Mouse (Mus musculus): ENCODE data around the gene Orc3.
"Not testable (repeated sequence)": the region's sequence is repeated elsewhere in the genome, so short reads cannot be mapped to it uniquely, and the experiment has no call there.

The Orc3 gene

GRCm38 (mm10) chr4:34581990-34582389 is 32.8 kb downstream of the Orc3 start:
- no peak for DNase-seq

GRCm38 (mm10) chr4:34581489-34581888 is 33.3 kb downstream of the Orc3 start:
- not testable (repeated sequence) for DNase-seq

DNA sequence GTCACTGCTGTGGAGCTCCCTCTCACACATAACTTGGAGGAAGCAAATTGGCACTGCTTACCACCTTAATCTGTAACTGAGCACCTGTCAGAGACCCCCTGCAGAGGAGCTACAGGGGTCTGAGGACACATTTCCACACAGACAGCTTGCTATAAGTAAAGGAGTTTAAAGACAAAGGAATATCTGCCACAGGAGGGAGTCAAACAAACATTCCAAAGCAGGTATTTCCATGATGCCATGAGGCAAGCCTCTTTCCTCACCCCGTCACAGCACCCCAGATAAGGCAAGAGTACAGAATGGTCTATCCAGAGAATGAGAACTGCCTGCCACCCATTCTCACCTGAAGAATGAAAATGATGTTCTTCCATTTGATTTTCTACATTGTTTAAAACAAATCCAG is 35.5 kb downstream of the Orc3 start:
- DNase-seq = no peak

DNA sequence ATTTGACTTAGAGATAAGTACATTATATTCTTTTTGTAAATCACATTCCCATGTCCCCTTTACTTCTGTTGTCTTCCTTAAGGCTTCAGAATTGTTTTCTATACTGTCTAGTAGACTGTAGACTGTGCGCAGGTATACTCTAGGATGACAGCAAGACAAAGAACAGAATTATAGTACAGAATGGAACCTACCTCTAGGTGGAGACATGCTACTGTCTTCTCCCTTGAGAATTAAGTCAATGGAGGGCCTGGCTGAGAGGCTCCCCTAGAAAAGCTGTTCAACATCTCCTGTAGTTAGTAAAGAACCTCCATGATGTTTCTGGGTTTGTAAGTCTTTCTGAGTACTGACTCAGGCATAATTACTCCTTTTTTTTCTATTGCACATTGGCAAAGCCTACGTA is 37.7 kb downstream of the Orc3 start:
- DNase-seq = no peak

DNA sequence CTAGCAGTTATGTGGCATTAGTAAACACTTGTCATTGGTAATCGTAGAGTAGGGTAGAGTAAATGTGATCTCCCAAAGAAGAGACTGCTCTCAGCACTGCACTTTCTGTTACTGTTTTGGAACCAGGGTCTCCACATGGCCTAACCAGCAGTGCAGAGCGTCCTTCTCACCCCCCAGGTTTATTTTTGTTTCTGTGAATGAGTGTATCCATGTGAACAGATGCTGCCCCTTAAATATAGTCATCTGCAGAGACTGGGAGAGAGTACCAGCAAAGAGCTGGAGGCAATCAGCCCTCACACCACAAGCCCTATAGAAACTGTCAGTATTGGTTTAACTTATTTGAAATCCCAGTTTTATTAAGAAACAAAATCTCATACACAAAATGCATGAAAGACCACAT is 41.9 kb downstream of the Orc3 start:
- DNase-seq = no peak

DNA sequence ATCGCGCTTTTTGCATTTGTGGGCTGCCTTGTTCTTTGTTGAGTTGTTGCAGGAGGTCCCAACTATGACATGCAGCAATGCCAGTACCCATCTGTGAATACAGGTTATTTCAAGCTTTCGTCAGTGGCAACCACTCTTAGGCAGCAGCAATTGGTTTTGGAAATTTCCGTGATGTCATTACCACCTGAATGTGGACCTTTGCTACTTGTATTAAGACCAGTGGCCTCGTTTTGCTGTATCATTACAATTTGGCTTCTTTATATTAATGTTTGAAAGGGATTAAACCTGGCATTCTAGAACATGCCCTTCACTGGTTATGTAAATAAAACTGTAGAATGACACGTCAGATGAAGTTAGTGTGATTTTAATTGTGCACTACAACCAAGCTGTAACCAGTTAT is 48.5 kb downstream of the Orc3 start:
- no peak for DNase-seq

DNA sequence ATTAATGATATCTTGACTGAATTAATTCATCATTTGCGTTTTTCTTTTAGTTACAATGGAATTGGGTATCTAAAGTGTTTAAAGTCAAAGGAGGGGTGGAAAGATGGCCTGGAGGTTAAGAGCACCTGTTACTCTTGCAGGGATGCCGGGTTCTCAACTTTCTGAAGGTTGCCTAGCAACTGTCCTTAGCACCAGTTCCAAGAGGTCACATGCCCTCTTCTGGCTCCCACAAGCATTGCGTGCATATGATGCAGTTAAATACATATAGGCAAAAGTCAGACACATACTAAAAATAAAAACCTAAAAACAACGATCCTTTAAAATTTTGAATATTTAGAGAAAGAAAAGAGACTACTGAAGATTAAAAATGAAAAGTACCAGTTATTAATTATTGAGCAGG is 53.8 kb downstream of the Orc3 start:
- peak; percentile 73 for DNase-seq

GRCm38 (mm10) chr4:34556183-34556582 is 58.6 kb downstream of the Orc3 start:
- DNase-seq = no peak

GRCm38 (mm10) chr4:34555604-34556003 is 59.1 kb downstream of the Orc3 start:
- no peak for DNase-seq

- no peak for DNase-seq
Observed at GRCm38 (mm10) chr4:34554596-34554995, 60.1 kb downstream of the Orc3 start.

DNA sequence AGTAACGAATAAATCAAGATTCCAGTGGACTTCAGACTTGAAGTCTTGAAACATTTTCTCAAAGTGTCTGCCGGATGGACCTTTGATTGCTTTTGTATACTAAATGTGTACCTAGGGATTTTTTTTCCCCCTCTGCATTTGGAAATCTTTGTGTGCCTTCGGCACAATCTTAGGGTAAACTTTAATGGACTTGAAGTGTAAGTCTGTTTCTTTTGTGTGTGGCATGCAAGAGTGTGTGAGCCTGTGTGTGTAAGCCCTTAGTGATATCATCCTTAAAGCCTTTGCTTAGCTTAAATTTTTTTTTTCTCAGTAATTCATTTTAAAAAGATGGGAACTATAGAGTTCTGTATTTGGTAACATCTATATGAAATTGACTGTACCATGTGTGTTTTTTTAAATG is 62.8 kb downstream of the Orc3 start:
- no peak for DNase-seq

DNA sequence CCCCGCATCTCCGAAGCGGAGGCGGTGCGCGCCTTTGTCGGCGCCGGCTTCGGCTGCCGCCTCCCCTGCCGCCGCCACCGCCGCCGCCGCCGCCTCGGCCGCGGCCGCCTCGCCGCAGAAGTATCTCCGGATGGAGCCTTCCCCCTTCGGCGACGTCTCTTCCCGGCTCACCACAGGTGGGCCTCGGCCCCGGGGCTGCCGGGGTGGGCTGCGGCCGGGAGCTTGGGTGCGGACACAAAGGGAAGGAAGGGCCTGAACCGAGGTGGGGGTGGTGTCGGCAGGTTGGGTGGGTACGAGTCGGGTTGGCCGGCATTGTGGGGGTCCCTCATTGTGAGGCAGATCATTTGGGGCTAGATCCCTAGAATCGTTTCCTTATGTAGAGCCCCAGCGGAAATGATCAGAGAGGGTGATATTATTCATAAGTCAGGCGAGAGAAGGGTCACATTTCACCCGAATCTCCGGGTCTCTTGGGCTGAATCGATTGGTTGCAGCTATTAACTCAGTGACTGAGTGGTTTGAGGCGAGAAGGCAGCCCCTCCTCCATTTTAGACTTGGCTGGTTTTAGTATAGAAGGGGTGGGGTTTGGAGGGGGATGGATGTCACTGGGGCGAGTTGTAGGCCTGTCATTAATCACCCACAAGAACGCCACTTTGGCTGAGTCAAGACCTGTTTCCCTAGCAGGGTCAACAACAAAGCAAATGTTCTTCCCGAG is 63.5 kb downstream of the Orc3 start:
- DNase-seq = peak; percentile 77

GRCm38 (mm10) chr4:34550748-34551097 is 64.0 kb downstream of the Orc3 start, which contains the start of gene Akirin2:
Akirin2 (plus strand) TSS chr4:34550937.
- DNase-seq = no peak

GRCm38 (mm10) chr4:34549981-34550747 is 64.6 kb downstream of the Orc3 start:
- DNase-seq = peak; percentile 99

DNA sequence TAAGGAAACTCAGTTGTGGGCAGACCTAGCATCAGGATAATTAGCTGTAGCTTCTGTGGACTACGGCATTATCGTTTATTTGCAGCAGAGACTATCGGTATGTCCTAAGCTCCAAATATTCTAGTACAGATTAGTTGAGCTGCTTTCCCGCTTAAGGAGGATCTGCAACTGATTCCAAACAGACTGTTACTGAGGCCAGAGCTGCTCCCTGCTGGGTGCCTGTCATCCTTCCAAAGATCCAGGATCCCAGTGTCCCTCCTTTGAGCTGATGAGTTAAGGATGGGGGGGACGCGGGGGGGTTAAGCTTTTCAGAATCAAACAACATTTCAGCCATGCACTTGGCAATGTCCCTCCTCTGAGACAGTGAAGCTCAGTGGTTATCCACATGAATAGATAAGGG is 84.8 kb downstream of the Orc3 start:
- DNase-seq = no peak

DNA sequence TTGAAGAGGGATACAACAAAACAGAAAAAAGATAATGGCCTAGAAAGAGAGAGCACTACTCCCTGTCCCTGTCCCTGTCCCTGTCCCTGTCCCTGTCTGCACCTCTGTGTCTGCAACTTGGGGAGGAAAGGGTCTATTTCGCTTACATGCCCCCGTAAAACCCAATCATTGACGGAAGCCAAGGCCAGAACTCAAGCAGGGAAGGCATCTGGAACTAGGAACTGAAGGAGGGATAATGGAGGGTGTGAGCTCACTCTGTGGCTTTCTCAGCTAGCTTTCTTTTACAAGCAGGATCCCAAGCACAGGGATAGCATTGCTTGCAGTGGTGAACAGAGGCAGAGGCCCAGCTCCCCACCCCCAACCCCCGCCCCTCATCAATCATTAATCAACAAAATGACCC is 85.4 kb downstream of the Orc3 start:
- DNase-seq = no peak

- DNase-seq = no peak
Observed at GRCm38 (mm10) chr4:34528430-34529100, 86.2 kb downstream of the Orc3 start.

DNA sequence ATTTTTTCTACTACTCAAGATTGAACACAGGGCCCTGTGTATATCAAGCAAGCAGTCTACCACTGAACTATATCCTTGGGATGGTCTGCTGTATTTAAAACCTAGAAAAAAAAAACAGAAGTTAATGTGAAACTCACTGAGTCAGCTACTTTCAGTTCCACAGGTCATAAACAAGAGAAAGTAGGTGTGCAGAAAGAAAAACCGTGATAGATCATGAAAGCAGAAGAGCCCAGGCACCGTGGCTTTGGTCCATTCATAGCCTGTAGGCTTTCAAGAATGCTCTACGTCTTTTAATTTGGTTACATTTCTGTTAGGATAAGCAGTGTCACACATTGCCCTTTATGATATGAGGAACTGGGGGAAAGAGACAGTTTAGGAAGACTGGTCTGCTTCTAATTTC is 88.0 kb downstream of the Orc3 start:
- DNase-seq = no peak

DNA sequence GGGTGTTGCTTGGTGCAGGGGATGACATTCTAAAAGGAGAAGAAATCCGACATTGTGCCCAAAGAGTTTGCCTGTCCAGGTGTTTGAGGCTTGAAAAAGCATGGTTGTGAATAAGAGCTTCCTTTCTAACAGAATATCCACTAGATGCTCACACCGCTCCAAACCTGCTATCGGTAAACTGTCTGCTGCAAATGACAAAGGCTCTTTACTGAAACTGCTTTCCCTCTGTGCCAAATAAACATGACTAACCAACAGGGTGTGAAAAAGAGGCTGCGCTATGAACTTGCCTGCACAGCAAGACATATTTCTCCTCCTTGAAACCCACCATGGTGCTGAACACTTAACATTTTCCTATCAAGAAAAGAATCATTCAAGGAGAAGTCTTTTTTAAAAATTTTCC is 91.2 kb downstream of the Orc3 start:
- DNase-seq = no peak

DNA sequence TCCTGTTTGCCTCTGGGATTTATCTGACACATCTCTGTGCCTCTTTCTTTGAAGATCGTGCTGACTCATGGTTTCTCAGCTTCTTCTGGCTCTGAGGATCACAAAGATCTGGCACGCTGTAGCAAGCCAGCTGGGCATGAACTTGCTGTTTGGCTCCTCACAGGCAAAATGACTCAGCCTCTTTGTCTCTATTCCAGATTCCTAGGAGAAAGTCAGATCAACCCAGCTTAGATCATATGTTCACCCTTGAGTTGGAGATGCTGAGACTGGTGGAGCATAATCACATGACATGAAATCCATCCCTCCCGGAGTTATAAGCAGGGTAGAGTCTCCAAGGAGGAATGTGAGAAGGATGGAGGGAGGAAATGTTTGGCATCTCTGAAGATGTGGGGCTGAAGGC is 91.9 kb downstream of the Orc3 start:
- peak; percentile 41 for DNase-seq
